Mouse (Mus musculus): ENCODE measurements at regions not wholly inside any gene's neighbourhood (a gene's known extent, or its start where the extent isn't known, plus 50 kb on each side); places are given as distances from the start of the nearest gene placed in this dataset.
A peak's percentile ranks its signal among the peaks of the same experiment; 100 is the strongest.

DNA sequence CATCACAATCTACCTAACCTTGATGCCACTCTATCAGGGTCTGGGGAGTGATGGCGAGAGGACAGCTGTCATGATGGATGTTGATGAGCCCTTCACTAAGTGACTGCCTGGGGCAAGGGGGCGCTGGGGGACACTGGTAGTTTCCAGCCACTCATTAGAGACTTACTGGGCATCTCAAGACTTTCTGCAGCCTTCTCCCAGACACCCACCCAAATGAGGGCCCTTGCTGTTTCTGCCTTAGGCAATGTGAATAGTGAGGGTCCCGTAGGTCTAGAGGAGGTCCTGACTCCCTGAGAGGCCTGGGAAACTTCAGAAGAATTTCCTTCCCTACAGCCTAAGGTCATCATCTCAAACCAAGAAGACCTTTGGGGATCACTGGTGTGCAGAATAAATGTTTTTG, 74.9 kb upstream of the Gm47985 start:
- Histone ChIP-seq H3K4me2 (ENCODE audit: low read depth, low read length) (no peak overlapping the region), H3K27ac (ENCODE audit: low read length) (no peak overlapping the region), H3K4me3 (ENCODE audit: low read depth, low read length) (no peak overlapping the region), H3K9me3 (replicated peaks; ENCODE audit: control insufficient read depth, low read length) (no peaks in the 10 kb centered on the region), H3K4me1 (ENCODE audit: control insufficient read depth, low read depth, low read length) (peaks cover 19% of the 10 kb centered on the region), H3K27me3 (ENCODE audit: control insufficient read depth, insufficient read depth, low read depth, low read length) (no peaks in the 10 kb centered on the region), H3K36me3 (ENCODE audit: control insufficient read depth, insufficient read depth) (no peaks in the 10 kb centered on the region), H3K9ac (ENCODE audit: low read depth, low read length) (no peak overlapping the region)
- WGBS (ENCODE audit: insufficient replicate concordance), result 57% methylated on average over 3 of the region's 3 CpGs
- no peak for ATAC-seq (ENCODE audit: low read depth)

DNA sequence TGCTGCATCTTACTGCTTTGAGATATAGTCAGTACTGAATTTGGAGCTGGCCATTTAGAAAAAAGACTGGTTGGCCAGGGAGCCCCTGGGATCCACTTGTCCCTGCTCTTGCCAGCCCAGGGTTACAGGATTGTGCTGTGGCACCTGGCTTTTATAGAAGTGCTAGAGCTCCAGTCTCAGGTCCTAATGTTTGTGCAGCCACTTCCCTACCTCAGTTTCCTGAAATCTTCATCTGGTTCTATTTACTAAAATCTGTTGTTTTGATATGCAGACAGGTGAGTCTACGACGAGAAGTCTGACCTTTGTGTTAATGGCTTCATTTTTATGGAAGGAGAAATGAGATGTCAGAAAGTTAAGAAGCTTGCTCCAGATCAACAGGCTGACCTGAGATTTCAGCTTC, 73.0 kb upstream of the Gm47985 start:
- Histone ChIP-seq H3K4me2 (ENCODE audit: low read depth, low read length) (no peak overlapping the region), H3K36me3 (ENCODE audit: control insufficient read depth, insufficient read depth) (no peaks in the 10 kb centered on the region), H3K4me1 (ENCODE audit: control insufficient read depth, low read depth, low read length) (peaks cover 12% of the 10 kb centered on the region), H3K27me3 (ENCODE audit: control insufficient read depth, insufficient read depth, low read depth, low read length) (no peaks in the 10 kb centered on the region), H3K9me3 (replicated peaks; ENCODE audit: control insufficient read depth, low read length) (no peaks in the 10 kb centered on the region), H3K27ac (ENCODE audit: low read length) (no peak overlapping the region), H3K4me3 (ENCODE audit: low read depth, low read length) (no peak overlapping the region), H3K9ac (ENCODE audit: low read depth, low read length) (no peak overlapping the region)
- ATAC-seq (ENCODE audit: low read depth), result no peak
- 75% methylated on average over 2 of the region's 2 CpGs for WGBS (ENCODE audit: insufficient replicate concordance)

- no peak for ATAC-seq (ENCODE audit: low read depth)
- Histone ChIP-seq H3K27me3 (ENCODE audit: control insufficient read depth, insufficient read depth, low read depth, low read length) (no peaks in the 10 kb centered on the region), H3K36me3 (ENCODE audit: control insufficient read depth, insufficient read depth) (no peaks in the 10 kb centered on the region), H3K4me1 (ENCODE audit: control insufficient read depth, low read depth, low read length) (peaks cover 10% of the 10 kb centered on the region), H3K4me3 (ENCODE audit: low read depth, low read length) (no peak overlapping the region), H3K9me3 (replicated peaks; ENCODE audit: control insufficient read depth, low read length) (no peaks in the 10 kb centered on the region), H3K27ac (ENCODE audit: low read length) (no peak overlapping the region), H3K9ac (ENCODE audit: low read depth, low read length) (no peak overlapping the region), H3K4me2 (ENCODE audit: low read depth, low read length) (no peak overlapping the region)
- WGBS (ENCODE audit: insufficient replicate concordance), result 49% methylated on average over 4 of the region's 4 CpGs
These were observed 71.9 kb upstream of the Gm47985 start for GRCm38 (mm10) chr1:151110412-151110811.

DNA sequence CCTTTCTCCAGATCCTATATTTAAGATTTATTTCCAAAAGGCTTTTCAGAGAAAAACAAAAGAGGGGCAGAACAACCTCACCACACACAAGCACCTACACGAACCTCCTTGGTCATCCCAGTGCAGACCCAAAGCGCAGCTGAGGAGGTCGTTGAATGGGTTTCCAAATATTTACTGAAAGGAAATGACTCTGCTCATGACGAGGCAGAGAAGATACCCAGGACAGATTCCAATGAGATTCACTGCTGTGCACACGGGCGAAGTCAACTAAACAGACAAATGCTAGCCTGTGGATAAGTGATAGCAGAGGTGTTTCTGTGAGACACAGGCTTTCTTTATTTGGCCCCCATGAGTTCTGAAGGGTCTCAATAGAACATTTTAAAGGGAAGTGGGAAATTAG, 70.7 kb upstream of the Gm47985 start:
- no peak overlapping the region for H3K4me2 ChIP-seq (ENCODE audit: low read depth, low read length)
- H3K9ac ChIP-seq (ENCODE audit: low read depth, low read length), result no peak overlapping the region
- WGBS (ENCODE audit: insufficient replicate concordance), result 21% methylated on average over 6 of the region's 6 CpGs
- no peaks in the 10 kb centered on the region for H3K9me3 ChIP-seq (replicated peaks; ENCODE audit: control insufficient read depth, low read length)
- H3K27me3 ChIP-seq (ENCODE audit: control insufficient read depth, insufficient read depth, low read depth, low read length), result no peaks in the 10 kb centered on the region
- peak; percentile 39; the same call in 1 of the 2 replicates for ATAC-seq (ENCODE audit: low read depth)
- peaks cover 9% of the 10 kb centered on the region for H3K4me1 ChIP-seq (ENCODE audit: control insufficient read depth, low read depth, low read length)
- no peak overlapping the region for H3K4me3 ChIP-seq (ENCODE audit: low read depth, low read length)
- H3K36me3 ChIP-seq (ENCODE audit: control insufficient read depth, insufficient read depth), result no peaks in the 10 kb centered on the region
- H3K27ac ChIP-seq (ENCODE audit: low read length), result no peak overlapping the region

GRCm38 (mm10) chr1:151112390-151112789, 69.9 kb upstream of the Gm47985 start:
- Histone ChIP-seq H3K4me3 (ENCODE audit: low read depth, low read length) (no peak overlapping the region), H3K4me2 (ENCODE audit: low read depth, low read length) (no peak overlapping the region), H3K27me3 (ENCODE audit: control insufficient read depth, insufficient read depth, low read depth, low read length) (no peaks in the 10 kb centered on the region), H3K27ac (ENCODE audit: low read length) (no peak overlapping the region), H3K9ac (ENCODE audit: low read depth, low read length) (no peak overlapping the region), H3K4me1 (ENCODE audit: control insufficient read depth, low read depth, low read length) (peaks cover 9% of the 10 kb centered on the region), H3K9me3 (replicated peaks; ENCODE audit: control insufficient read depth, low read length) (no peaks in the 10 kb centered on the region), H3K36me3 (ENCODE audit: control insufficient read depth, insufficient read depth) (no peaks in the 10 kb centered on the region)
- 44% methylated on average over 2 of the region's 2 CpGs for WGBS (ENCODE audit: insufficient replicate concordance)
- ATAC-seq (ENCODE audit: low read depth), result no peak

DNA sequence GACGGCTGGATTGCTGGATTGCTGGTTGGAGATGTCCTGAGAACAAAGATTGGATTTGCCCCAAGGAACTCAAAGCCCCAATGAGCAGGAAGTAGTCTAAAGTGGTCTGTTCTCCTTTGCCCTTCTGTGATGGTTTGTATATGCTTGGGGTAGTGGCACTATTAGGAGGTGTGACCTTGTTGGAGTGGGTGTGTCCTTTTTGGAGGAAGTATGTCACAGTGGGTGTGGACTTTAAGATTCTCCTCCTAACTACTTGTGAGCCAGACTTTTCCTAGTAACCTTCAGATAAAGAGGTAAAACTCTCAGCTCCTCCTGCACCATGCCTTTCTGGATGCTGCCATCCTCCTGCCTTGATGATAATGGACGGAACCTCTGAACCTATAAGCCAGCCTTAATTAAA, 69.1 kb upstream of the Gm47985 start:
- peaks cover 9% of the 10 kb centered on the region for H3K4me1 ChIP-seq (ENCODE audit: control insufficient read depth, low read depth, low read length)
- H3K27ac ChIP-seq (ENCODE audit: low read length), result peak overlapping the region; percentile 47; the same call in 1 of the 2 replicates
- H3K27me3 ChIP-seq (ENCODE audit: control insufficient read depth, insufficient read depth, low read depth, low read length), result no peaks in the 10 kb centered on the region
- H3K4me2 ChIP-seq (ENCODE audit: low read depth, low read length), result 0 out of 2 replicates have a peak overlapping the region, but pooled peaks have one; percentile 11
- H3K9me3 ChIP-seq (replicated peaks; ENCODE audit: control insufficient read depth, low read length), result no peaks in the 10 kb centered on the region
- WGBS (ENCODE audit: insufficient replicate concordance), result 55% methylated on average over 2 of the region's 2 CpGs
- peak; percentile 88 for ATAC-seq (ENCODE audit: low read depth)
- H3K4me3 ChIP-seq (ENCODE audit: low read depth, low read length), result no peak overlapping the region
- H3K36me3 ChIP-seq (ENCODE audit: control insufficient read depth, insufficient read depth), result no peaks in the 10 kb centered on the region
- no peak overlapping the region for H3K9ac ChIP-seq (ENCODE audit: low read depth, low read length)

DNA sequence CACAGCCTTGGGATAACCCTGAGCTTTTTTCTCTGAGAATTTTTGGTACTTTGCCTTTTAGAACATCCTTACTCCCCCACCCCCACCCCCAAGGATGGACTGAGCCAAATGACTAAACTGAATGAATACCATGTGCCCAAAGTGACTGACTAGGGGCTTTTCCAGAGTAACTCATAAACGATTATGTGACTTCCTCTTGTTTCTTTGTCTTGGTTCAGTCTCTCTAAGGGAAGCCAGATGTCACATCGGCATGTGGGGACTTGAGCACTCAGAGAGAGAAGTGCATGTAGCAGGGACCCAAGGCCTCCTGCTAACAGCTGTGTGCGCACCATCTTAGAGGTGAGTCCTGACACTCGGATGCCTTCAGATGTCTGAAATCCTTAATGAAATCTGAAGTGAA, 63.8 kb upstream of the Gm47985 start:
- H3K27me3 ChIP-seq (ENCODE audit: control insufficient read depth, insufficient read depth, low read depth, low read length), result no peaks in the 10 kb centered on the region
- H3K9me3 ChIP-seq (replicated peaks; ENCODE audit: control insufficient read depth, low read length), result no peaks in the 10 kb centered on the region
- no peaks in the 10 kb centered on the region for H3K36me3 ChIP-seq (ENCODE audit: control insufficient read depth, insufficient read depth)
- peaks cover under 1% of the 10 kb centered on the region for H3K4me1 ChIP-seq (ENCODE audit: control insufficient read depth, low read depth, low read length)
- H3K9ac ChIP-seq (ENCODE audit: low read depth, low read length), result no peak overlapping the region
- 42% methylated on average over 4 of the region's 4 CpGs for WGBS (ENCODE audit: insufficient replicate concordance)
- no peak overlapping the region for H3K4me3 ChIP-seq (ENCODE audit: low read depth, low read length)
- H3K27ac ChIP-seq (ENCODE audit: low read length), result no peak overlapping the region
- H3K4me2 ChIP-seq (ENCODE audit: low read depth, low read length), result no peak overlapping the region
- no peak for ATAC-seq (ENCODE audit: low read depth)

DNA sequence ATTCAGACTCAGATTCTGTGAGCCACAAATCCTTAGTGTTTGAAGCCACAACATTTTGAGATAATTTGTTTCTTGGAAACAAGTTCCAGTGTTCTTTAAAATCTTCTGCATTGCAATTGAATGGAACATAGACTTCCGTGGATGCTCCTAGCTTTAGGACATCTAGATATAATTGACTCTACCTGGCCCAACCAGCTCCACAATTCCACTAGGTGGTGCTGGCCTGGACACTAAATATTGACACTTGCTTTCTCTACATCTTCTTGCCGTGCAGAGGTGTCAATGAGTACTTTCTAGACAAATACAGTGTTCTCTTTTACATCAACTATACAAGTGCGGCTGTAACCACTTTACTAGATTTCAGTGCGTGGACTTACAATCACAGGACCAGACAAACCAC, 63.4 kb upstream of the Gm47985 start:
- no peak overlapping the region for H3K4me2 ChIP-seq (ENCODE audit: low read depth, low read length)
- ATAC-seq (ENCODE audit: low read depth), result no peak
- no peak overlapping the region for H3K27ac ChIP-seq (ENCODE audit: low read length)
- H3K27me3 ChIP-seq (ENCODE audit: control insufficient read depth, insufficient read depth, low read depth, low read length), result no peaks in the 10 kb centered on the region
- 69% methylated on average over 4 of the region's 4 CpGs for whole genome bisulfite sequencing (ENCODE audit: insufficient replicate concordance)
- no peaks in the 10 kb centered on the region for H3K9me3 ChIP-seq (replicated peaks; ENCODE audit: control insufficient read depth, low read length)
- H3K4me3 ChIP-seq (ENCODE audit: low read depth, low read length), result no peak overlapping the region
- H3K36me3 ChIP-seq (ENCODE audit: control insufficient read depth, insufficient read depth), result no peaks in the 10 kb centered on the region
- H3K4me1 ChIP-seq (ENCODE audit: control insufficient read depth, low read depth, low read length), result no peaks in the 10 kb centered on the region; the same call in 1 of the 2 replicates
- no peak overlapping the region for H3K9ac ChIP-seq (ENCODE audit: low read depth, low read length)

- Histone ChIP-seq H3K4me1 (ENCODE audit: control insufficient read depth, low read depth, low read length) (no peaks in the 10 kb centered on the region; the same call in 1 of the 2 replicates), H3K27me3 (ENCODE audit: control insufficient read depth, insufficient read depth, low read depth, low read length) (no peaks in the 10 kb centered on the region), H3K4me2 (ENCODE audit: low read depth, low read length) (no peak overlapping the region), H3K27ac (ENCODE audit: low read length) (no peak overlapping the region), H3K36me3 (ENCODE audit: control insufficient read depth, insufficient read depth) (no peaks in the 10 kb centered on the region), H3K9ac (ENCODE audit: low read depth, low read length) (no peak overlapping the region), H3K9me3 (replicated peaks; ENCODE audit: control insufficient read depth, low read length) (no peaks in the 10 kb centered on the region), H3K4me3 (ENCODE audit: low read depth, low read length) (no peak overlapping the region)
- ATAC-seq (ENCODE audit: low read depth), result no peak
- WGBS (ENCODE audit: insufficient replicate concordance), result 82% methylated on average over 7 of the region's 7 CpGs
These were observed 62.8 kb upstream of the Gm47985 start for GRCm38 (mm10) chr1:151119566-151119965.

All from liver, embryonic 16.5 days (tissue).